Mouse (Mus musculus) kidney, embryonic 16.5 days (tissue): ENCODE results near the gene Cybc1. TPM values are rescaled to one million over a fixed set of nuclear protein-coding genes. Genes with fewer than 3 reads are reported as not detected.
A peak's percentile ranks its signal among the peaks of the same experiment; 100 is the strongest.

Source experiments
- ATAC-seq: fragments of 200-750 bp; cut with Nextera tagmentation; 2 replicates; pipeline ENCODE4 v1.8.0; 2017; ENCODE audit warnings: moderate TSS enrichment; ENCODE audit not compliant: low FRiP score, low TSS enrichment
- H3K27ac ChIP-seq: fragments of 300-500 bp; sonication (generic); 2 replicates; pipeline ENCODE4 v1.5.1; 2014; ENCODE audit warnings: low read length
- H3K27me3 ChIP-seq: fragments of 300-500 bp; sonication (generic); 2 replicates; pipeline ENCODE4 v1.6.1; 2014; ENCODE audit warnings: low read length, control low read depth, mixed read lengths; ENCODE audit not compliant: insufficient read depth
- H3K36me3 ChIP-seq: fragments of 300-500 bp; sonication (generic); 2 replicates; pipeline ENCODE4 v1.6.1; 2014; ENCODE audit warnings: low read length, control low read depth, mixed read lengths; ENCODE audit not compliant: insufficient read depth
- H3K4me1 ChIP-seq: fragments of 300-500 bp; sonication (generic); 2 replicates; pipeline ENCODE4 v1.6.1; 2014; ENCODE audit warnings: low read length, control low read depth, mixed read lengths; ENCODE audit not compliant: insufficient read depth
- H3K4me2 ChIP-seq: fragments of 300-500 bp; sonication (generic); replicated peaks from 2 replicates; pipeline ENCODE4 v1.6.1; 2014; ENCODE audit warnings: low read depth, low read length
- H3K4me3 ChIP-seq: fragments of 300-500 bp; sonication (generic); 2 replicates; pipeline ENCODE4 v1.5.1; 2014; ENCODE audit warnings: mild to moderate bottlenecking, low read length
- H3K9ac ChIP-seq: fragments of 300-500 bp; sonication (generic); replicated peaks from 2 replicates; pipeline ENCODE4 v1.6.1; 2014; ENCODE audit warnings: low read length
- H3K9me3 ChIP-seq: fragments of 300-500 bp; sonication (generic); 2 replicates; pipeline ENCODE4 v1.6.1; 2016; ENCODE audit warnings: low read length, control low read depth
- WGBS: fragments of 180-500 bp; shearing (Covaris S2); extraction: QIAGEN DNeasy Blood & Tissue Kit; methylation state at CpG from one replicate; pipeline ENCODE4 v1.1.7; 2014; 5-methylcytosine and 5-hydroxymethylcytosine counted together
- polyA plus RNA-seq: library from polyadenylated mRNA; unstranded; fragments of >200 nt; fragmentation: Nextera tagmentation; extraction: Ambion mirVana; gene quantifications from 2 replicates; pipeline ENCODE4 v1.2.1, GENCODE M21; 2015

Cybc1 gene
- polyA plus RNA-seq, 1 experiment from 2014 or later, result 40.4 TPM

- no peak for ATAC-seq
- H3K27me3 ChIP-seq, result no peaks in the 10 kb centered on the region
- WGBS, result 47% methylated on average over 2 of the region's 2 CpGs
Measured at GRCm38 (mm10) chr11:121192742-121193141, 36.4 kb downstream of the Cybc1 start.

GRCm38 (mm10) chr11:121189681-121190080 lies 39.4 kb downstream of the Cybc1 start:
- Histone ChIP-seq H3K4me1 (no peaks in the 10 kb centered on the region), H3K4me3 (no peak overlapping the region), H3K9ac (no peak overlapping the region), H3K27me3 (no peaks in the 10 kb centered on the region), H3K27ac (no peak overlapping the region), H3K9me3 (no peaks in the 10 kb centered on the region), H3K4me2 (no peak overlapping the region), H3K36me3 (0 out of 2 replicates have a peak, but pooled peaks cover 4% of the 10 kb centered on the region)
- no peak for ATAC-seq
- WGBS, result 90% methylated on average over 3 of the region's 3 CpGs

More at GRCm38 (mm10) chr11:121192742-121193141, 36.4 kb downstream of the Cybc1 start:
- H3K4me3 ChIP-seq, result no peak overlapping the region
- no peak overlapping the region for H3K9ac ChIP-seq
- H3K27ac ChIP-seq, result no peak overlapping the region
- H3K4me1 ChIP-seq, result no peaks in the 10 kb centered on the region
- H3K9me3 ChIP-seq, result no peaks in the 10 kb centered on the region
- no peak overlapping the region for H3K4me2 ChIP-seq
- H3K36me3 ChIP-seq, result peaks cover 4% of the 10 kb centered on the region; the same call in 1 of the 2 replicates

- no peak overlapping the region for H3K9ac ChIP-seq
- H3K4me1 ChIP-seq, result no peaks in the 10 kb centered on the region
- no peak overlapping the region for H3K27ac ChIP-seq
- H3K36me3 ChIP-seq, result no peaks in the 10 kb centered on the region
- H3K27me3 ChIP-seq, result no peaks in the 10 kb centered on the region
- 57% methylated on average over 12 of the region's 12 CpGs for WGBS
- no peak overlapping the region for H3K4me2 ChIP-seq
- no peak overlapping the region for H3K4me3 ChIP-seq
- ATAC-seq, result peak; percentile 60
- H3K9me3 ChIP-seq, result no peaks in the 10 kb centered on the region
Measured at GRCm38 (mm10) chr11:121176285-121177270, 52.5 kb downstream of the Cybc1 start.

GRCm38 (mm10) chr11:121174234-121174633 lies 54.9 kb downstream of the Cybc1 start:
- ATAC-seq, result no peak
- H3K27me3 ChIP-seq, result no peaks in the 10 kb centered on the region
- 59% methylated on average over 3 of the region's 3 CpGs for whole genome bisulfite sequencing
- H3K9me3 ChIP-seq, result no peaks in the 10 kb centered on the region
- H3K9ac ChIP-seq, result no peak overlapping the region
- no peak overlapping the region for H3K27ac ChIP-seq
- H3K36me3 ChIP-seq, result no peaks in the 10 kb centered on the region
- H3K4me2 ChIP-seq, result no peak overlapping the region
- H3K4me3 ChIP-seq, result no peak overlapping the region
- no peaks in the 10 kb centered on the region for H3K4me1 ChIP-seq

- H3K9ac ChIP-seq, result no peak overlapping the region
- 87% methylated on average over 5 of the region's 5 CpGs for WGBS
- no peaks in the 10 kb centered on the region for H3K4me1 ChIP-seq
- no peaks in the 10 kb centered on the region for H3K9me3 ChIP-seq
- H3K27ac ChIP-seq, result no peak overlapping the region
- ATAC-seq, result no peak
- no peaks in the 10 kb centered on the region for H3K27me3 ChIP-seq
- H3K4me3 ChIP-seq, result no peak overlapping the region
- H3K4me2 ChIP-seq, result no peak overlapping the region
- no peaks in the 10 kb centered on the region for H3K36me3 ChIP-seq
Measured at GRCm38 (mm10) chr11:121173203-121173602, 55.9 kb downstream of the Cybc1 start.

Other genes with a start within 250 kb of the Cybc1 start
- gene Csnk1d, start 238.0 kb downstream of the Cybc1 start, polyA plus RNA-seq, result 150 and 154 TPM in 2 replicates
- gene Cd7, start 189.9 kb downstream of the Cybc1 start, polyA plus RNA-seq, result 0.97 TPM in 1 of 2 replicates, not detected in the other
- gene Sectm1b, start 165.8 kb downstream of the Cybc1 start, polyA plus RNA-seq, result 0.10 and 0.21 TPM in 2 replicates
- 0.41 TPM in 1 of 2 replicates, not detected in the other for gene Sectm1a, start 148.1 kb downstream of the Cybc1 start, polyA plus RNA-seq
- gene Tex19.2, start 110.6 kb downstream of the Cybc1 start, polyA plus RNA-seq, result not detected in 2 replicates
- 0.10 and 0.20 TPM in 2 replicates for gene Tex19.1, start 83.2 kb downstream of the Cybc1 start, polyA plus RNA-seq
- 0.09 TPM in 1 of 2 replicates, not detected in the other for gene Uts2r, start 69.1 kb downstream of the Cybc1 start, polyA plus RNA-seq
- gene Hexdc, start 24.9 kb downstream of the Cybc1 start, polyA plus RNA-seq, result 11.3 and 11.8 TPM in 2 replicates
- 30.8 and 39.7 TPM in 2 replicates for gene Ogfod3, start 24.6 kb downstream of the Cybc1 start, polyA plus RNA-seq
- gene Narf, start 7.9 kb upstream of the Cybc1 start, polyA plus RNA-seq, result 70.9 and 76.0 TPM in 2 replicates
- 7.1 and 8.8 TPM in 2 replicates for gene Foxk2, start 30.7 kb upstream of the Cybc1 start, polyA plus RNA-seq
- gene Wdr45b, start 125.1 kb upstream of the Cybc1 start, polyA plus RNA-seq, result 105 and 107 TPM in 2 replicates
- 5.6 and 5.7 TPM in 2 replicates for gene Rab40b, start 158.9 kb upstream of the Cybc1 start, polyA plus RNA-seq
- 8.9 and 11.5 TPM in 2 replicates for gene Fn3krp, start 192.1 kb upstream of the Cybc1 start, polyA plus RNA-seq
- 2.4 and 3.6 TPM in 2 replicates for gene Fn3k, start 205.6 kb upstream of the Cybc1 start, polyA plus RNA-seq
- gene Tbcd, start 222.6 kb upstream of the Cybc1 start, polyA plus RNA-seq, result 40.6 and 40.8 TPM in 2 replicates